Mouse (Mus musculus) left cerebral cortex, adult 2 months (tissue): Measurements from ENCODE around the gene Krt35. TPM values are rescaled to one million over a fixed set of nuclear protein-coding genes. Genes with fewer than 3 reads are reported as not detected.

Experiments used
- DNase-seq, 2 experiments: peaks; one replicate each; pipeline ENCODE4 v3.0.0; 2021 to 2022; ENCODE audit warnings: low spot score in 2 of 2, mixed read lengths in 1 of 2; ENCODE audit errors: extremely low spot score in 1 of 2
- H3K27ac ChIP-seq: fragments of 200-600 bp; 2 replicates; pipeline ENCODE4 v1.8.1; 2022
- H3K4me3 ChIP-seq: fragments of 200-600 bp; 2 replicates; pipeline ENCODE4 v1.8.1; 2022
- CTCF ChIP-seq: fragments of 200-600 bp; IDR thresholded peaks from 2 replicates; pipeline ENCODE4 v1.8.1; 2022; ENCODE audit warnings: antibody characterized with exemption, mild to moderate bottlenecking, moderate library complexity
- intact Hi-C: fragments of 180-260 bp; cut with DNase I; formaldehyde crosslinking; loops from one replicate; pipeline ENCODE4 v1.15.1; 2025
- total RNA-seq, 2 experiments: library from RNA; stranded (reverse); gene quantifications; 2 replicates each; pipeline ENCODE4 v1.2.3; 2021

Gene Krt35
- total RNA-seq, 2 experiments from 2014 or later = not detected

- no peak for TF ChIP-seq CTCF
- no peak for DNase-seq
- intact Hi-C loops = no loop called here
- H3K27ac ChIP-seq = no peak overlapping the region
- H3K4me3 ChIP-seq = no peak overlapping the region
Observed at GRCm38 (mm10) chr11:100055686-100056655, 40.1 kb downstream of the Krt35 start.

- DNase-seq = no peak
- intact Hi-C loops = no loop called here
- no peak within 1 kb of the TSS for H3K27ac ChIP-seq
- H3K4me3 ChIP-seq = no peak within 1 kb of the TSS
- no peak for TF ChIP-seq CTCF
Observed at GRCm38 (mm10) chr11:100050451-100050850, 45.6 kb downstream of the Krt35 start, which contains the start of gene Krt31. Gene Krt31 (minus strand): TSS chr11:100050551.

DNA sequence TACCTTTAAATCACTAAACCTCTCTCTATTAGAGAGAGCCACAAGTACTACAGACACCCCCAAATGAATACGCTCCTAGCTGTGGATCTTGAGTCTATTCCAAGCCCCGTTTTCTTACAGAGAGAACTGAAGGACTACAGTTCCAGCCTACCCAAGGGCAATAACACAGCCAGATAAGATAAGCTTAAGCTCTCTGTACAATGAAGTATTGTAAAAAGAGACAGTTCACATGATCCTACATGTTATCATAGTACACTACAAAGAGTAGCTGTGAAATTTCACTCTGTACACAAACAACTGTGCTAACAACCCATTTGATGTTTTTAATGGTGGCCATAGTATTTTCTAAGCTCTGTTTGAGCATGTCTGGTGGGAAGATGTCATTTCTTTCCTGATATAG lies 48.8 kb downstream of the Krt35 start:
- Histone ChIP-seq H3K27ac (no peak overlapping the region), H3K4me3 (no peak overlapping the region)
- TF ChIP-seq CTCF = no peak
- DNase-seq = no peak
- intact Hi-C loops = no loop called here

- no peak overlapping the region for H3K27ac ChIP-seq
- no peak overlapping the region for H3K4me3 ChIP-seq
- intact Hi-C loops = no loop called here
- DNase-seq = no peak
- no peak for TF ChIP-seq CTCF
Observed at GRCm38 (mm10) chr11:100046303-100046866, 49.7 kb downstream of the Krt35 start.

Other genes starting within 250 kb of the Krt35 start
- gene Krtap4-16, start 244.6 kb downstream of the Krt35 start, total RNA-seq = not detected
- not detected for gene Gm11568, start 238.3 kb downstream of the Krt35 start, total RNA-seq
- gene Gm11559, start 231.8 kb downstream of the Krt35 start, total RNA-seq = not detected
- gene Krtap9-1, start 222.9 kb downstream of the Krt35 start, total RNA-seq = not detected
- gene Gm11567, start 217.1 kb downstream of the Krt35 start, total RNA-seq = not detected
- not detected for gene Krtap31-1, start 188.3 kb downstream of the Krt35 start, total RNA-seq
- not detected for gene Gm11565, start 181.5 kb downstream of the Krt35 start, total RNA-seq
- not detected for gene Krtap31-2, start 159.9 kb downstream of the Krt35 start, total RNA-seq
- gene Krtap9-5, start 147.8 kb downstream of the Krt35 start, total RNA-seq = not detected
- gene Krtap29-1, start 117.2 kb downstream of the Krt35 start, total RNA-seq = not detected
- not detected for gene Krtap16-1, start 109.6 kb downstream of the Krt35 start, total RNA-seq
- gene Krtap17-1, start 102.2 kb downstream of the Krt35 start, total RNA-seq = not detected
- not detected for gene Krt33a, start 80.0 kb downstream of the Krt35 start, total RNA-seq
- not detected for gene Krt33b, start 66.4 kb downstream of the Krt35 start, total RNA-seq
- not detected for gene Krt34, start 54.7 kb downstream of the Krt35 start, total RNA-seq
- not detected for gene Krt31, start 45.7 kb downstream of the Krt35 start, total RNA-seq
- not detected for gene Krt32, start 8.0 kb downstream of the Krt35 start, total RNA-seq
- not detected for gene Krt36, start 9.4 kb upstream of the Krt35 start, total RNA-seq
- gene Krt13, start 25.3 kb upstream of the Krt35 start, total RNA-seq = not detected
- gene Krt15, start 39.7 kb upstream of the Krt35 start, total RNA-seq = not detected
- not detected for gene Krt19, start 52.4 kb upstream of the Krt35 start, total RNA-seq
- 1 to 10 TPM; 3.2 to 3.4 TPM for gene Krt9, start 97.0 kb upstream of the Krt35 start, total RNA-seq
- not detected for gene Krt14, start 111.3 kb upstream of the Krt35 start, total RNA-seq
- not detected for gene Krt16, start 152.7 kb upstream of the Krt35 start, total RNA-seq
- not detected for gene Krt17, start 164.8 kb upstream of the Krt35 start, total RNA-seq
- gene Krt42, start 173.6 kb upstream of the Krt35 start, total RNA-seq = not detected
- 100 to 1,000 TPM; 746 to 811 TPM for gene Eif1, start 223.6 kb upstream of the Krt35 start, total RNA-seq
- gene Gast, start 238.2 kb upstream of the Krt35 start, total RNA-seq = not detected